Mouse (Mus musculus) gastrocnemius, postnatal 36 days (tissue): ENCODE measurements around the gene Casq2. TPM values are rescaled to one million over a fixed set of nuclear protein-coding genes. Genes with fewer than 3 reads are reported as not detected.
"Not testable (repeated sequence)": the region's sequence is repeated elsewhere in the genome, so short reads cannot be mapped to it uniquely, and the experiment has no call there.

Experiments used
- DNase-seq, 2 experiments: peaks; one replicate each; pipeline ENCODE4 v3.0.0; 2022
- intact Hi-C: fragments of 180-260 bp; cut with DNase I; formaldehyde crosslinking; loops from one replicate; pipeline ENCODE4 v1.15.1; 2025
- total RNA-seq, 2 experiments: library from RNA; stranded (reverse); gene quantifications; 2 replicates each; pipeline ENCODE4 v1.2.3; 2021

The Casq2 gene
- total RNA-seq, 2 experiments from 2014 or later: 32.1 to 71.4 TPM

GRCm38 (mm10) chr3:102157652-102158051, 71.4 kb downstream of the Casq2 start:
- intact Hi-C loops: no loop called here
- no peak for DNase-seq

DNA sequence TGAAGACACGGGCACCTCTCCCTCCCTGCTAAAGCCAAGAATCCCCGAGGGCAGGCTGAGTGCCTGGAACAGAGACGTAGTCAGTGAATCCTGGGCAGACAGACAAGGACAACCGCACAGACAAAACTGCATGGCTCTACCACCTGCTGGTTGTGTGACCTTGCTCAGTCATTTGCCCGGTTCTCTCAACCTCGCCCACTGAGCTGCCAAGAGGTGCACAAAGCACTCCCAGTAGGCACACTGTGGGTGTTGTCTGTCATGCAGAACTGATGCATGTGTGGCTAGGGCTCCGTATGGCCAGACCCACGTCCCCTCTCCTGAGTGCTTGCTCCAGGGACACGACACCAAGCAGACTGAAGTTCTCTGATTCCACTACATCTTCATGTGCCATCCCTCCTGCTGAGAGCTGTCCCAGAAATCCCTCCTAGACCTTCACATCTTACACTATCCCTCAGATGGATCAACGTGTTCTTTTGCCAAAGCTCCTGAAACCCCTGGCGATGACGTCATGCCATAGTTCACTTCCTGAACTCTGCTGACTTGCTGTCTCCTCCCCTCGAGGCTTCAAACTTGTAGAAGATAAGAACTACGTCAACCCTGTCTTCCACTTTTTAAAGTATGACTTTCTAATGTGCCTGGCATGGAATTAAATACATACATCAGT, 72.7 kb downstream of the Casq2 start:
- DNase-seq: no peak
- intact Hi-C loops: no loop called here

- intact Hi-C loops: no loop called here
- DNase-seq: no peak
Observed at GRCm38 (mm10) chr3:102159423-102160325, 73.5 kb downstream of the Casq2 start.

GRCm38 (mm10) chr3:102163861-102164260, 77.6 kb downstream of the Casq2 start:
- intact Hi-C loops, DNase-seq: not testable (repeated sequence)

DNA sequence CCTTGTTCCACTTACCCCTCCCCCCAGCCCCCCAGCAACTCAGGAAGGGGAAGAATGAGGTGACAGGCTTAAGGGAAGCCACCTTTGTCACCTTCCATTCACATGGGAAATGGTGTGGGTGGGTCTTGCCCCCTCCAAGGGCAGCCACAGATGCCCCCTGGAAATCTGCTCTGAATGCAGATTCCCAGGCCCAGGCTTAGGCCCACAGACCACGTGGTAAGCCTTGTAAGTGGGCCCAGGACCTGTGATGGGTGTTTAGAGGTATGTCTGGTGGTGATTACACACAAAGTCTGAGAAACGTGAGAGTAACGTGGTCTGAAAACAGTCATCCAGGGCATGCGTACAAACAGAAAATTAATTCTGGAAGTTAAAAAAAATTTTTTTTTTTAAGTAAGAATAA, 78.7 kb downstream of the Casq2 start:
- intact Hi-C loops: loop anchor here (5.0 kb wide), 2 partner anchors 37 to 83 kb away; partner anchors contain the start of gene Vangl1
- no peak for DNase-seq

- intact Hi-C loops: loop anchor here (5.0 kb wide), 2 partner anchors 37 to 83 kb away; partner anchors contain the start of gene Vangl1
- no peak for DNase-seq
Observed at GRCm38 (mm10) chr3:102165536-102166286, 79.5 kb downstream of the Casq2 start.

GRCm38 (mm10) chr3:102166287-102166620, 80.0 kb downstream of the Casq2 start:
- no peak for DNase-seq
- intact Hi-C loops: loop anchor here (5.0 kb wide), 2 partner anchors 36 to 84 kb away; partner anchors contain the start of gene Vangl1

GRCm38 (mm10) chr3:102166794-102167193, 80.6 kb downstream of the Casq2 start:
- intact Hi-C loops: loop anchor here (5.0 kb wide), 2 partner anchors 36 to 84 kb away; partner anchors contain the start of gene Vangl1
- DNase-seq: no peak

- DNase-seq: no peak
- intact Hi-C loops: loop anchor here (5.0 kb wide), 2 partner anchors 35 to 85 kb away; partner anchors contain the start of gene Vangl1
Observed at GRCm38 (mm10) chr3:102167555-102168210, 81.5 kb downstream of the Casq2 start.

DNA sequence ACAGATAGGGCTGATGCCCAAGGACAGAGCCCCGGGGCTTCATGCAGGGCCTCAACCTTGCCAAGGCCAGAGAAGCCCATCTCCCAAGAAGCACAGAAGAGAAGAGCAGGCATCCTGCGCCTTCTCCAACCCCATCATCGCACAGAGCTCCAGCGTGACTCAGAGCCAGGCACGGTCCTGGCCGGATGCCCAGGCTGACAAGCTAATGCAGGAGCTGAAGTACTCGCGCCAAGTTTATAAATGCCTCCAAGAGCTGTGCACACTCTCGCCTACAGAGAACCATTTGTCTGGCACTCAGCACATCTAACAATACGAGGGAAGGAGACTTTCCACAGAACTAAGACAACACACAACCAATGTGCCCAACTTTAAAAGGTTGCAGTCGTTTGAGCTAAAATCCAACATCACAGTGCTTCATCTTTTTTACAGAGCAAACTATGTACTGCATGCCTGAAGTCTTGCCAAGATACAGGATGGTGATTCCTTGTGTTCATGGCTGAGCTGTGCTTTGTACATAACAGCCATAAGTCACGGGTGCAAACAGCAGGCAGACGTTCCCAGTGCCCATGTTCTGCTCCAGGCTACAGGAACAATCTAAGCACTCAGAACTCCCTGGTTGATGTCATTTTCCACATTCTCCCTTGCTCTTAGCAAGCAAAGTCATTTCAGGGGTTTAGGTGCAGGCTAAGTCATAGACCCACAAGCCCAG, 83.1 kb downstream of the Casq2 start:
- peak; percentile 83 to 90 for DNase-seq
- intact Hi-C loops: loop anchor here (5.0 kb wide), 2 partner anchors 33 to 87 kb away; partner anchors contain the start of gene Vangl1

DNA sequence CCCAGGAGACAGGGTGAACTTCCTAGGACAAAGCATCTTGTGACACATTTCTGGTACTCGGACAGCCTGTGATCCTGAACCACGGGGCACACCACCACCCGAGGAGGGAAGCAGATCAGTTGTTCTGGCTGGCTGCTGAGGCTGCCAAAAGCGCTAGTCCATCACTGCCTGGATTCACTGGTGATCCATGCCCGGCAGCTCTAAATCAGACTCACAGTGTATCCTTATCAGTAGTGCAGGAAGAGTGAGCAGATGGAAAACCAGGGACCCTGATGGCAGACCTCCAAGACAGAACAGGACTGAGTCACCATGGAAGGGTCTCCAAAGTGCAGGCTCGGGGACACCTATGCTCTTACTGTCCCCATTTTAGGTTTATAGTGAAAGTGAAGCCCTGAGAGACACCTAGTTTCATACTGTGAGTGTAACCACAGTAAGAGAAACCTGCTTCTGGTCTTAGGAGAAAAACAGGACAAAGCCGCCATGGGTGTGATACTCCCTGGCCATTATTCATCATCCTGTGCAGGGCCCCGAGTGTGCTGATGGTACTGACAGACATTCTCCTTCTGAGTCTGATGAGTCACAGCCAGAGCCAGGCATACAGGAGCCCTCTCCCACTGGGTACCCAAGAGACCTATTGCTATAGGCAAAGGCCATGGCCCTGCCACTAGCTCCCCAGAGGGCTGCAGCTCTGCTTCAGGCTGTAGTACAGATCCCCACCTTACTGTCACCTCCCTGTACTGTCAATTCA, 88.1 kb downstream of the Casq2 start:
- no peak for DNase-seq
- intact Hi-C loops: no loop called here

- intact Hi-C loops: no loop called here
- DNase-seq: no peak
Observed at GRCm38 (mm10) chr3:102175701-102176100, 89.5 kb downstream of the Casq2 start.

DNA sequence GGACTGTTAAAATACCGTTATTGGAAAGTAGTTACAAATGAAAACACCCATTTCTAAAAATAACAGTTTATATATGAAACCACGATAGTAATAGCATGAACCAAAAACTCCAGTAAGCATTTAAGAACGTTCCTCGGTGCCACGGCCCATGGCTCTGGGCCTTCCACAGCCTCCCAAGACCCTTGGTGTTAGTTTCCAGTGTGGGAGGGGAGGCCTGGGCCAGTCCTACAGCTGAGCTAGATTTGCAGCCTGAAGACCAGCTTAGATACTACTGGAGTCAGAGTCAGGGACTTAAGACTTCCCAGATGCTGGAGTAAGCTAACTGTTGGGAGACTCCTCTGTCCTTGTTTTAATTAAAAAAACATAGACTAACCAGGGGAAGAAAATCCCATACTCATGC, 89.9 kb downstream of the Casq2 start:
- DNase-seq: no peak
- intact Hi-C loops: no loop called here

DNA sequence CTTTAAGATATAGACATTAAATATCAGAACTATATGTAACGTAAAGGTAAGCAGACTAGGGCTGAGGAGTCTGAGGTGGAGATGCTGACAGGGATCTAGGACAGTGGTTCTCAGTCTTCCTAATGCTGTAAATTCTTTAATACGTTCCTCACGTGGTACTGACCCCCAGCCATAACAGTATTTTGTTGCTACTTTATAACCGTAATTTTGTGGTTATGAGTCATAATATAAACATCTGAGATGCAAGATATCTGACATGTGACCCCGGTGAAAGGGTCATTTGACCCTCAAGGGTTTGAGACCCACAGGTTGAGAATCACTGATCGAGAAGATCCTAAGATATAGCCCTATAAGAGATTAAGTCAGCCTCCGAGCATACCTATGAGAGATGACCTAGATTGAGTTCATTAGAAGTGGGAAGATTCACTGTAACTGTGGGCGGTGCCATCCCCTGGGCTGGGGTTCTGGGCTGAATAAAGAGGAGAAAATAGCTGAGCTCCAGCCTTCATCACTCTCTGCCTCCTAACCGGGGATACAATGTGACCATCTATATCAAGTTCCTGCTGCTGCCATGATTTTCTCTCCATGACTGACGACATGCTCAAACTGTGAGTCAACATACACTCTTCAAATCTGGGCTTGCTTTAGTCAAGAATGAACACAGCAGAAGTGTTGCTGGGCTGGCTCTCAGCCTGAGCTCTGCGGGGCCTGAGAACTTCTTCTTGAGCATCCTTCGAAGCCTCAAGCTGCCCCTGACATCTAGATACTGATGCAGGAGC, 91.8 kb downstream of the Casq2 start:
- intact Hi-C loops: no loop called here
- no peak for DNase-seq

GRCm38 (mm10) chr3:102179869-102180268, 93.7 kb downstream of the Casq2 start:
- intact Hi-C loops: no loop called here
- DNase-seq: no peak

- intact Hi-C loops: no loop called here
- no peak for DNase-seq
Observed at GRCm38 (mm10) chr3:102180746-102181145, 94.5 kb downstream of the Casq2 start.

DNA sequence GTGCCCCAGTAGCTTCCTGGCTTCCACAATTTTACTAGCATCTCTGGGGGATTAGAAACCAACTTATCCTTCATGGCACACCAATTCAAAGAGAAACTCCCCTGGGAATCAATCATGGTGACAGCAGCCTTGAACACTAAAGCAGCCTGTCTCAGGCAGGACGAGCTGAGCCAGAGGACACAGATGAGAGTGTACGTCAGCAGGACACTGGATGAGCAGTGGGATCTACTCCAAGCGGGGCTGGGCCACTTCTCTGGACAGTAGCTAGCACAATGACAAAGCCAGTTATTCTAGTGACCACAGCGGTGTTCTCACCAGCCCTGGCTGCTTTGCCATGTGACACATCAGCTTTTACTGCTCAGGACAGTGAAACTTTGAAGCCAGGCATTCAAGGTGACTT, 95.0 kb downstream of the Casq2 start:
- DNase-seq: no peak
- intact Hi-C loops: no loop called here

DNA sequence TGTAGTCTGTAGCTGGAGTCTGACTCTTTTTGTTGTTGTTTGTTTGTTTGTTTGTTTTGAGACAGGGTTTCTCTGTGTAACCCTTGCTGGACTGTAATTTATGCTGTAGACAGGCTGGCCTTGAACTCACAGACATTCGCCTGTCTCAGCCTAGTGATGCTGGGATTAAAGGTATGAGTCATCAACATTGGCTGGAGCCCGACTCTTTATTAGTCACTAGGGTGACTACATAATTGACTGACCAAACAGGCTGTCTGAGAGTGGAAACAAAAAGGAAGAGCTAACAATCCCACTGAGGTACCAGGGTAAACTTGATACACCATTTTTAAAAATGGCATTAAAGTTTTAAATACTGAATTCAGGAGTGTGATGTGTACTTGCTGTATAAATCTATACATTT, 96.4 kb downstream of the Casq2 start:
- DNase-seq: no peak
- intact Hi-C loops: no loop called here
